Mouse (Mus musculus) left cerebral cortex, adult 11 months (tissue): Measurements from ENCODE around the gene Insl6.
A peak's percentile ranks its signal among the peaks of the same experiment; 100 is the strongest.

Experiments
- DNase-seq: peaks from one replicate; pipeline ENCODE4 v3.0.0; 2022; ENCODE audit warnings: low spot score

Gene Insl6

GRCm38 (mm10) chr19:29325053-29325851 lies at the start of gene Insl6:
Insl6 (minus strand) TSS chr19:29325356.
- DNase-seq, result no peak

- no peak for DNase-seq
Observed at GRCm38 (mm10) chr19:29374947-29375346, 49.8 kb upstream of the Insl6 start.

GRCm38 (mm10) chr19:29373438-29373837 lies 48.3 kb upstream of the Insl6 start:
- no peak for DNase-seq

- DNase-seq, result no peak
Observed at GRCm38 (mm10) chr19:29372621-29373020, 47.5 kb upstream of the Insl6 start.

- DNase-seq, result no peak
Observed at GRCm38 (mm10) chr19:29372138-29372537, 47.0 kb upstream of the Insl6 start.

- DNase-seq, result no peak
Observed at GRCm38 (mm10) chr19:29371284-29372081, 46.3 kb upstream of the Insl6 start.

GRCm38 (mm10) chr19:29370545-29371283 lies 45.6 kb upstream of the Insl6 start:
- DNase-seq, result no peak

GRCm38 (mm10) chr19:29370112-29370511 lies 45.0 kb upstream of the Insl6 start:
- DNase-seq, result no peak

- DNase-seq, result no peak
Observed at GRCm38 (mm10) chr19:29368671-29369309, 43.6 kb upstream of the Insl6 start.

GRCm38 (mm10) chr19:29368041-29368440 lies 42.9 kb upstream of the Insl6 start:
- DNase-seq, result no peak

- DNase-seq, result peak; percentile 30
Observed at GRCm38 (mm10) chr19:29366969-29367622, 41.9 kb upstream of the Insl6 start, which contains the start of the genes Plgrkt and Cd274. Plgrkt (minus strand) TSS chr19:29367390. Cd274 (plus strand) TSS chr19:29367455.

GRCm38 (mm10) chr19:29366226-29366968 lies 41.2 kb upstream of the Insl6 start:
- no peak for DNase-seq

- no peak for DNase-seq
Observed at GRCm38 (mm10) chr19:29365105-29365504, 39.9 kb upstream of the Insl6 start.

GRCm38 (mm10) chr19:29364076-29364475 lies 38.9 kb upstream of the Insl6 start:
- no peak for DNase-seq

GRCm38 (mm10) chr19:29363557-29363956 lies 38.4 kb upstream of the Insl6 start:
- DNase-seq, result no peak

- no peak for DNase-seq
Observed at GRCm38 (mm10) chr19:29362173-29362930, 37.2 kb upstream of the Insl6 start.

- peak; percentile 90 for DNase-seq
Observed at GRCm38 (mm10) chr19:29361468-29362130, 36.4 kb upstream of the Insl6 start.

- DNase-seq, result no peak
Observed at GRCm38 (mm10) chr19:29360251-29360650, 35.1 kb upstream of the Insl6 start.

- DNase-seq, result no peak
Observed at GRCm38 (mm10) chr19:29356281-29356680, 31.1 kb upstream of the Insl6 start.
